Mouse (Mus musculus): ENCODE data around the gene Pbx1.

The Pbx1 gene

GRCm38 (mm10) chr1:168336238-168336818 is 95.7 kb downstream of the Pbx1 start:
- no peak for DNase-seq

DNA sequence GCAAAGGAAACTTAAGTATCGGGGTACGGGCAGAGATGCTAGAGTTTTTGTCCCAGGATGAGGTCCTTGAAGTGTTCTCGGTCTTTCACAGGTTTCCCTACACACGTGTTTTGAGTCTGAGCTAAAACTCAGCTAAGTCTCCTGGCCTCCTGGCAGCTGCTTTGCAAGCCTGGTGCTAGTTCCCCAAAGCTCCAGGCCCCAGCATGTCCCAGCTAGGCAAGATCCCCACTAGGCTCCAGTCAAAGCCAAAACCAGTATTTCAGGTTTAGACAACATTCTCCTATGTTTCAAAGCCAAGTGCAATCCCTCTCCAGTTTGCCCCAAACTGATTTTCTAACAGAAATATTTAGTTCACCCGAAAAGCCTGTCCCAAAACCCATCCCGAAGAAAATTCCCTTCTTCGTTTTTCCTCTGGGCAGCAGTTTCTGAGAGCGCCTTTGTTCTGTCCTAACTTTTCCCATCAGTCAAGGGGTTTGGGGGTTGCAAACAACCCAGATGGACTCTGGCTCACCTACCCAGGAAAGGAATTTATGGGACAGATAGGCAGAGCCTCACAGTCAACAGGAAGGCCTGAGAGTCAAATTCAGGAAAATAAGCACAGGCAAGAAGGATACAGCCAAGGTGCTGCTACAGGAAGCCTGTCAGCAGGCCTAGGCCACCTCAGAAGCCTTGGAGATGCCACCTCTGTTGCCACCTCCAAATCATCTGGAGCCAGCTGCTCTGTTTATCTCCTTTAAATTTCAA is 97.1 kb downstream of the Pbx1 start:
- DNase-seq = no peak

- no peak for DNase-seq
These were observed 100.0 kb downstream of the Pbx1 start for GRCm38 (mm10) chr1:168332056-168332455.

DNA sequence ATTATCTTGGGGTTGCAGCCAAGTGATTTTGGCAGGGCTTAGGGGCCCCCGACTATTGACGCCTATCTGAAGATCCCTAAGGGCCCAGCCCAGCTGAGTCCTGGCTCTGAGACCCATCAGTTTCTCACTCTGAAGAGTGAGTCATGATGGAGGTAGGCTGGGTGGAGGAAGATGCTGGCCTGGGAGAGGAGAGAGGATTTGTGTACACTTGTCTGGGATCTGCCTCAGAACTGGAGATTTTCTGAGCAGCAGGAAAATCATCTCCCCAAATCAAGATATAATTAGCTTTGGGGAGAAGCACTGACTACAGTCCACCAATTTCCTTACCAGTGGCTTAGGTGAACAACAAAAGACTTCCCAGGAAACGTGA is 103.8 kb downstream of the Pbx1 start:
- DNase-seq = no peak

DNA sequence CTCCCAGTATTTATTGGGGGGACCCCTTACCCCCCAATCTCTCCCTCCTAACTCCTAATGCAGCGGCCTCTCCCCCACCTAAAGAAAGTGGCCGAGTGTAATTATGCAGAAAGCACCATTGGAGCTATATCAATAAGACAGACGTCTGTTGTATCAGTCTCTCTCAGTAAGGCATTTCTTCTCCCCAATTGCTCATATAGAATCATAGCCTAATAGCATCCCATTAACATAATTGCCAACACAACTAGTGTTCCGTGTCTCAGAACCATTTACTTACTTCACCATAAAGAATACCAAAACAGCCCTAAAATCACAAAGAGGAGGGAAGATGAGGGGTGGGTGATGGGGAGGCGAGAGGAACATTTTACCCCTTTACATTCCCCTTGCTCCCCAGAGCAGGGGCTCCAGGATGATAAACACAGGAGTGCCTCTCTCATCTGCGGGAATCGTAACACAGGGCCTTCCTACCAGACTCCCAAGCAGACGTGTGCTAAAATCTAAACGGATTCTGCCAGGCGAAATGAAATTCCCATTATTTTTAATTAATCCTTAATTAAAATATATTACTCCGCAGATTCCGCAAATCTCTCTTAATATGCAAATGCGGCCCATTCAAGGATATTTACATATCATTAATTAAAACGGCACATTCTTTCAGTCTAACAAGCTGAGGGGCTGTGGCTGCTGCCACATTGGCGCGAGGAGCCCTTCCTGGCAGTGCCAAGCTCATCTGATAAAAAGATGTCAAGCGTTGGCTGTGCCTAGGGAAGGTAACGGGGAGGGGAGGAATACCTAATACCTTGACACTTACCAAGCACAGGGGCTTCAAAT is 104.5 kb downstream of the Pbx1 start:
- DNase-seq = no peak

DNA sequence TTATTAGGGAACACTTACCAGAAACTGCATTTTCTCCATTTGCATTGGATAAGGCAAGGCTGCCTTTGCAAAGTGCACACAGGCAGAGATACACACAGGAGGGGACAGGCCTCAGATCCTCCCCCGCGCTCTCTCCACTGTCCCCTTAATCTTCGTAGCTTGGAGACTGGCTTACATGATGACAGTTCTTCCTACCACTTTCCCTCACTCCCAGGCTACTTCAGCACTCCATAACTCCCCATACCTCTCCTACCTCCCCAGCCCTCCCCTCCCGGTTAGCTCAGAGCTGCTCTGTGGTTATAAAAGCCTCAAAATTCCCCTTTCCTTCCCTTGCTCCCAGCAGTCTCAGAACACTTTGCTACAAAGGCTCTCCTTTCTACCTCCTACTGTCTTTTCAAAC is 106.3 kb downstream of the Pbx1 start:
- no peak for DNase-seq

GRCm38 (mm10) chr1:168324306-168325085 is 107.6 kb downstream of the Pbx1 start:
- DNase-seq = no peak

DNA sequence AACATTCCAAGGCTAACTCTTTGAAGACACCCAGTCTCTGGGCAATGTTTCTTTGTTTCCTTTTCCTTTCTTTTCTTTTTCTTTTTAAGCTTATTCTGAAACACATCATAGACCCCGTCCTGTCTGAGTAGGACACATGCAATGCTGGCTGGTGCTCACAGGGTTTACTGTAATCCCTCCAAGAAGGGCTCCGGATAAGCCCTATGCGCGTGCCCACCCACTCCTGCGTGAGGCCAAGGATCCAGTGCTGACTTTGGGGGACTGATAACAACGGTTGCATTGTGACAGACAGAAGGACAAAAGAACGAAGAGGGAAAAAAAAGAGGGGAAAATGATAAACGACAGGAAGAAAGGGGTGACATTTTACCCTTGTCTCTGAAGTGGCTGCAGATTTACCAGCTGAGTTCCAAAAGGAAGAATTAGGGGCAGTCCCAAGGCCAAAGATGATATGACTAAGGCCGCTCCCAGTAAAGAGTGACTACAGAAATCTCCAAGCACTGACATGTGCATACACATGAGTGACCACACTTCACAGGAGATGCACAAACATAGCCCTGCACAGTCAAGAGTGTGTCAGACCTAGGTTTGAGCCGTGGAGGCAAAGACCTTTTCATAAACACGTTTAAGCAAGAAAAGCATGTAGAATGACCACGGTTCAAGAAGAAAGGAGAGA is 108.5 kb downstream of the Pbx1 start:
- peak; percentile 47 for DNase-seq

GRCm38 (mm10) chr1:168322892-168323291 is 109.2 kb downstream of the Pbx1 start:
- peak; percentile 84 for DNase-seq

DNA sequence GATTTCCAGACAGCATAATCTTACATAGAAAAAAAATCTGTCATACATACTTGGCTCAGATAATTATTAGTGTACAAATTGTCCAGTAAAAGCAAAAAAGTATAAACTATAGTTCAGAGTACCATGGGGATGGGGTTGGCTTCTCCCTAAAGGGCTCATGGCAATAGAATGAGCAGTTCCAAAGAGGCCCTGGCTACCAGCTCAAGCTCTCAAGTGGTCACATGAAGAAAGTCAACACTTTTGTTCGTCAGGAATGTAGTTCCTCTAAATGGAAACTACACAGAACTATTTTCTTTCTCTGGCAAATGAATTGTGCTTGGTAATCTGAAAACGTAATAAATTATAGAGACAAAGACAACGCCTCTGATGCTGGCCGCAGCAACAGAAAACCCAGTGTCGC is 112.4 kb downstream of the Pbx1 start:
- DNase-seq = no peak

- DNase-seq = no peak
These were observed 113.1 kb downstream of the Pbx1 start for GRCm38 (mm10) chr1:168318899-168319469.

DNA sequence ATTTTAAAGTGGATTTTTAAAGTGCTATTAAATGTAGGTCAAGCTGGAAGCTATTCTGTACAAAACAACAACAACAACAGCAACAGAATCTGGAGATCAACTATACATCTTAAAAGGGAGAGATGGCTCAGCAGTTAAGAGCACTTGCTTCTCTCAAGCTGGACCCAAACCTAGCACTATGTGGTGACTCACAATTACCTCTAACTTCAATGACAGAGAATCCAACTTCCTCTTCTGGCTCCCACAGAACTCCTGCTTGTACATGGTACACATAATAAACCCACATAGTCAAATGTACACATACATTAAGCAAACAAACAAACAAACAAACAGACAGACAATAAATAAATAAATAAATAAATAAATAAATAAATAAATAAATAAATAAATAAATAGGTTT is 118.3 kb downstream of the Pbx1 start:
- no peak for DNase-seq

- peak; percentile 77 for DNase-seq
These were observed 119.2 kb downstream of the Pbx1 start for GRCm38 (mm10) chr1:168312710-168313447.

DNA sequence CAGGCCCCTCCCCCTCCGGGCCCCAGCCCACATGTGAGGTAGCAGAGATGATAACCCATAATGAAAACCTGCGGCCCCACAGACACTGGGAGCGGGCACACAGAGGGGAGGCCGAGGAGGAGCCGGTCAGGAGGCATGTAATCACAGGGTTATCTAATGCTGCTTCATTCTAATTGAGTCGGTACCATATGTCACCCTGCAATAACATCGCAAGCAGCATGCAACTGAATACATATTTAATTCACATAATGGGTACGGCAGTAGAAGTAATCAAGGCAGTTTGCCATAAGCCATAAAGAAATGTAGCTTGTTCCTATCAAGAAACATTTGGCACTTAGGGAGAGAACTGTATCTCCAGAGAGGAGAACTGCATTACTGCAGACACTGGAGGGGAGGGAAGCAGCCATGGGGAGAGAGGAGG is 123.0 kb downstream of the Pbx1 start:
- DNase-seq = peak; percentile 75

DNA sequence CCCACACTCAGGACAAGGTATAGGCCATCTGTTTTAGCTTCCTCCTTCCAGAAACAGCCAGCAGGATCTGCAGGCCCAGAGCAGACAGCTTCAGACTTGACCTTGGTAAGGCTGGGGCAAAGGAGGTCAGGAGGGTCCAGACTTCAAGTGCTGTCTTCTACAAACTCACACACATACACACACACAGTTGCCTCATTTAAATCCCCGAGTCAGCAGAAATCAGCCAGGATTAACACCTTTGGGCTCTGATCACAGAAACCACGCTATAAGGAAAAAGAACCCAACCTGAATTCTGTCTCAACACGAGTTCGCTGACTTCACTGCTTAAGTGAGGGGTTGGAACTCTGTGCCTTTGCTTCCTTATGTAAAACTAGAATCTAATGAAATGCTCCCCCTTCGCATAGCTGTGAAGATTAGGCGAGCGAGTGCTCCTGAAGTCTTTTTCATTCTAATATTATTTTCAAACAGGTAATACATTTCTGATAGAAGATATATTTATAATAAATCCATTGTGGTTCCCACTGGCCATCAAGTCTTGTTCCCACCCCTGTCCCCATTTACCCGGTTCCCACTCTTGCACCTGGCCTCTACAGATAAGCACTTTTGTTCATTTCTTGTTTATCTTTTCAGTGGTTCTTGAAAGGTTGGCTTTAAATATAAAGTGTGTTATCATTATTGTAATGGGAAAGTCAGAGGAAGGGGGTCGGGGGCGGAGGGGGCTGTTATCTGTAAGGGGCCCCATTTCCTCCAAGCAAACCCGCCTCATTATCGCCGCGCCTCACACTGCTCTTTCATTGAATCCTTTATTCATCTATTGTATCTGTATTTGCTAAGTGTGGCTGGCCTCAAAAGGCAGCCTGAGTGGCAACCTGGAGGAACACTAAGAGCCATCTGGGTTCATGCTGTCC is 124.5 kb downstream of the Pbx1 start:
- peak; percentile 77 for DNase-seq

- DNase-seq = no peak
These were observed 131.6 kb downstream of the Pbx1 start for GRCm38 (mm10) chr1:168300505-168300904.

- DNase-seq = no peak
These were observed 132.1 kb downstream of the Pbx1 start for GRCm38 (mm10) chr1:168299928-168300365.

DNA sequence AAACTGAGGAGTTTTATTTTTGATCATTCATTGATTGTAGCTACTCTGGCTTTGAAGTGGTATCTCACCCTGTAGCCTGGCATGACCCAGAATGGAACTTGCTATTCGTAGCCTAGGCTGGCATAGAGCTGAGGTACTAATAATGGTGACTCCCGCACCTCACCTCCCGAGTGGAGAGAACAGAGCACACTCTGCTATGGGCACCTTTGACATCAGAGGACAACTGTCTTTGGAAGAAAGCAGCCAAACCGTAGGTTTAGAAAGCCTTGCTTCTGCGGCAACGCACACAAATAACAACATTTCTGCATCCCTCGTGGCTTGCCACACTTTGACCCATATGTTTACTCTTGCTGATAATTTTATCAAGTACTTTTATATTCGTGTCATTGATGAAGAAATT is 132.9 kb downstream of the Pbx1 start:
- DNase-seq = no peak

DNA sequence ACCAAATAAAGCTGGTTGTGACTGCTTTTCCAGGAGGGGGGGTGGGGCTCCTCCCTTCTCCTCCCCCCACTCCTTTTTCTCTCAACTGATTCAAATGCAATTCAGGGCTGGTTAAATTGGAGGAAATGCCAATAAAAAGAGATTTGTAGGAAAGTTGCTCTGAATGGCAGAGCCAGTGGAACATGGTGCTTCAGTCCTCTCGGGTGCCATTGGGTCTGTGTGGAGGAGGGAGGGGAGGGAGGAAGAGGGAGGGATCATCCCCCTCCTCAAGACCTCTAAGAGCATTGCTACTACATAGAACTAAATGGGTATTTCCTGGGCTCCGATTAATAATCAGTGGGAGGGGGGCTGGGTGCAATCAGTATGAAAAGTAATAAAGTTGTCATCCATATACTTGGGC is 135.8 kb downstream of the Pbx1 start:
- DNase-seq = no peak

GRCm38 (mm10) chr1:168295782-168296181 is 136.3 kb downstream of the Pbx1 start:
- no peak for DNase-seq
